Mouse (Mus musculus): Measurements from ENCODE around the gene Ppp1r27.

GRCm38 (mm10) chr11:120517147-120517546, 33.8 kb downstream of the Ppp1r27 start:
- no peak for TF ChIP-seq POLR2A (IDR thresholded peaks at IDR 0.05; ENCODE audit: insufficient read length, low read depth)
- no peak for TF ChIP-seq POLR2AphosphoS2 (IDR thresholded peaks at IDR 0.05; ENCODE audit: insufficient read length, low read depth)
- no peak for TF ChIP-seq MYOD1 (IDR thresholded peaks at IDR 0.05; ENCODE audit: control insufficient read depth in 1 of 3, insufficient read length in 2 of 3, low read depth in 2 of 3)
- TF ChIP-seq MAX (IDR thresholded peaks at IDR 0.05; ENCODE audit: low read depth), result no peak
- TF ChIP-seq USF1 (IDR thresholded peaks at IDR 0.05; ENCODE audit: low read depth), result no peak
- no peak for TF ChIP-seq REST (IDR thresholded peaks at IDR 0.05; ENCODE audit: insufficient read depth, insufficient read length)
- no peak for TF ChIP-seq E2F4 (IDR thresholded peaks at IDR 0.05; ENCODE audit: insufficient read depth)
- TF ChIP-seq MYOG (IDR thresholded peaks at IDR 0.05; ENCODE audit: control insufficient read depth in 1 of 3, insufficient read depth in 1 of 3, insufficient read length in 2 of 3, low read depth in 2 of 3), result no peak

Measured in myocyte (in vitro differentiated cells).